Mouse (Mus musculus) MEL (cell line): ENCODE data around the gene Gabbr2. TPM values are rescaled to one million over a fixed set of nuclear protein-coding genes. Genes with fewer than 3 reads are reported as not detected.

ENCODE experiments used
- DNase-seq: peaks from one replicate; pipeline ENCODE4 v3.0.0; 2011; ENCODE audit warnings: low read depth, low spot score
- H3K27ac ChIP-seq: 2 replicates; pipeline ENCODE4 v1.5.1; 2012; ENCODE audit warnings: low read depth, mild to moderate bottlenecking, control low read depth, low read length, moderate library complexity; ENCODE audit not compliant: control insufficient read depth
- H3K27me3 ChIP-seq, 2 experiments: fragments of 150-350 bp in 1 of 2; sonication (generic) in 1 of 2; 2 replicates each; pipeline ENCODE4 v1.6.1; 2012; ENCODE audit warnings: low read length in 2 of 2, mild to moderate bottlenecking in 2 of 2, improper control_type of control experiment in 1 of 2, moderate library complexity in 1 of 2; ENCODE audit not compliant: insufficient read depth in 2 of 2, control insufficient read depth in 1 of 2
- H3K36me3 ChIP-seq, 2 experiments: 2 replicates each; pipeline ENCODE4 v1.6.1; 2012 to 2014; ENCODE audit warnings: low read length in 2 of 2, improper control_type of control experiment in 1 of 2, inconsistent platforms in 1 of 2, mild to moderate bottlenecking in 1 of 2; ENCODE audit not compliant: insufficient read depth in 2 of 2, control insufficient read depth in 1 of 2
- H3K4me1 ChIP-seq, 2 experiments: fragments of 150-350 bp in 1 of 2; sonication (generic) in 1 of 2; 2 replicates each; pipeline ENCODE4 v1.6.1; 2012; ENCODE audit warnings: low read length in 2 of 2, improper control_type of control experiment in 1 of 2, mild to moderate bottlenecking in 1 of 2; ENCODE audit not compliant: insufficient read depth in 2 of 2, control insufficient read depth in 1 of 2
- H3K4me3 ChIP-seq, 2 experiments: fragments of 150-350 bp in 1 of 2; sonication (generic) in 1 of 2; 2 replicates each; pipeline ENCODE4 v1.5.1; 2012; ENCODE audit warnings: low read depth in 2 of 2, low read length in 2 of 2, mild to moderate bottlenecking in 2 of 2, moderate library complexity in 2 of 2, control low read depth in 1 of 2, improper control_type of control experiment in 1 of 2; ENCODE audit not compliant: control insufficient read depth in 1 of 2, insufficient read depth in 1 of 2
- H3K79me2 ChIP-seq: 2 replicates; pipeline ENCODE4 v1.6.1; 2012; ENCODE audit warnings: mild to moderate bottlenecking, low read length, moderate library complexity; ENCODE audit not compliant: control insufficient read depth, poor library complexity, insufficient read depth
- H3K9ac ChIP-seq: 2 replicates; pipeline ENCODE4 v1.6.1; 2012; ENCODE audit warnings: low read depth, mild to moderate bottlenecking, control low read depth, low read length, moderate library complexity; ENCODE audit not compliant: control insufficient read depth, poor library complexity, severe bottlenecking
- H3K9me3 ChIP-seq: fragments of 150-350 bp; sonication (generic); replicated peaks from 2 replicates; pipeline ENCODE4 v1.6.1; 2012; ENCODE audit warnings: mild to moderate bottlenecking, low read length, improper control_type of control experiment, moderate library complexity; ENCODE audit not compliant: insufficient read depth
- CTCF ChIP-seq, 3 experiments: IDR thresholded peaks in 2 of 3; conservative IDR thresholded peaks in 1 of 3; 2 replicates each; pipeline ENCODE4 v1.5.1; 2011 to 2012; ENCODE audit warnings: low read length in 3 of 3, low read depth in 2 of 3, mild to moderate bottlenecking in 2 of 3, improper control_type of control experiment in 1 of 3, inconsistent platforms in 1 of 3, mixed read lengths in 1 of 3, moderate library complexity in 1 of 3; ENCODE audit not compliant: control insufficient read depth in 1 of 3, insufficient read depth in 1 of 3, poor library complexity in 1 of 3, severe bottlenecking in 1 of 3
- ELF1 ChIP-seq: IDR thresholded peaks from 2 replicates; pipeline ENCODE4 v1.6.1; 2014; ENCODE audit warnings: low read depth, mild to moderate bottlenecking, inconsistent platforms, low read length, improper control_type of control experiment, moderate library complexity
- EP300 ChIP-seq, 2 experiments: IDR thresholded peaks; 2 replicates each; pipeline ENCODE4 v1.6.1; 2011; ENCODE audit warnings: improper control_type of control experiment in 2 of 2, low read length in 2 of 2, low read depth in 1 of 2, mild to moderate bottlenecking in 1 of 2
- GABPA ChIP-seq: IDR thresholded peaks from 2 replicates; pipeline ENCODE4 v1.6.1; 2012; ENCODE audit warnings: low read depth, mild to moderate bottlenecking, inconsistent platforms, low read length, improper control_type of control experiment, moderate library complexity
- MAFK ChIP-seq: IDR thresholded peaks from 2 replicates; pipeline ENCODE4 v1.6.1; 2011; ENCODE audit warnings: low read depth, mild to moderate bottlenecking, low read length, improper control_type of control experiment, borderline replicate concordance
- NRF1 ChIP-seq: IDR thresholded peaks from 2 replicates; pipeline ENCODE4 v1.6.1; 2014; ENCODE audit warnings: low read depth, mild to moderate bottlenecking, inconsistent platforms, low read length, improper control_type of control experiment, moderate library complexity; ENCODE audit not compliant: poor library complexity, insufficient read depth, severe bottlenecking
- POLR2A ChIP-seq, 2 experiments: IDR thresholded peaks; 2 replicates each; pipeline ENCODE4 v1.6.1; 2011 to 2012; ENCODE audit warnings: low read length in 2 of 2, mild to moderate bottlenecking in 2 of 2, control low read depth in 1 of 2, improper control_type of control experiment in 1 of 2, low read depth in 1 of 2, moderate library complexity in 1 of 2; ENCODE audit not compliant: control insufficient read depth in 1 of 2, insufficient read depth in 1 of 2, poor library complexity in 1 of 2
- TBP ChIP-seq: IDR thresholded peaks from 2 replicates; pipeline ENCODE4 v1.8.0; 2011; ENCODE audit warnings: low read depth, low read length, improper control_type of control experiment
- UBTF ChIP-seq: IDR thresholded peaks from 2 replicates; pipeline ENCODE4 v1.6.1; 2012; ENCODE audit warnings: low read depth, mild to moderate bottlenecking, inconsistent platforms, low read length, improper control_type of control experiment, moderate library complexity, borderline replicate concordance; ENCODE audit not compliant: insufficient read depth
- ZKSCAN1 ChIP-seq: IDR thresholded peaks from 2 replicates; pipeline ENCODE4 v1.6.1; 2012; ENCODE audit warnings: low read depth, mild to moderate bottlenecking, inconsistent platforms, low read length, improper control_type of control experiment, moderate library complexity
- ZNF384 ChIP-seq: IDR thresholded peaks from 2 replicates; pipeline ENCODE4 v1.6.1; 2012; ENCODE audit warnings: low read depth, mild to moderate bottlenecking, inconsistent platforms, low read length, improper control_type of control experiment
- polyA plus RNA-seq, 2 experiments: library from polyadenylated mRNA; stranded (reverse) in 1 of 2; unstranded in 1 of 2; fragments of >175 nt in 1 of 2; fragments of >200 nt in 1 of 2; gene quantifications; 2 replicates each; pipeline versions ENCODE4 v1.2.1 to v1.2.4; 2012; ENCODE audit warnings: low replicate concordance in 2 of 2, low read depth in 1 of 2; ENCODE audit not compliant: insufficient read length in 2 of 2, insufficient read depth in 1 of 2, missing spikeins in 1 of 2
- total RNA-seq: library from RNA; depleted of rRNA; stranded (reverse); fragments of 300-350 nt; gene quantifications from 2 replicates; pipeline ENCODE4 v1.2.3, GENCODE M21; 2012

Gene Gabbr2
- total and polyA plus RNA-seq, 3 experiments = not detected

GRCm38 (mm10) chr4:46628081-46628480, 363.6 kb downstream of the Gabbr2 start:
- H3K9me3 ChIP-seq = no peaks in the 10 kb centered on the region
- no peak overlapping the region for H3K9ac ChIP-seq
- no peak overlapping the region for H3K27ac ChIP-seq
- no peaks in the 10 kb centered on the region; a peak in 1 of 4 replicates for H3K4me1 ChIP-seq
- no peaks in the 10 kb centered on the region for H3K27me3 ChIP-seq
- no peaks in the 10 kb centered on the region for H3K36me3 ChIP-seq
- DNase-seq = no peak
- H3K79me2 ChIP-seq = no peaks in the 10 kb centered on the region
- no peak overlapping the region for H3K4me3 ChIP-seq
- TF ChIP-seq UBTF (no peak), ZNF384 (no peak)
- TF ChIP-seq, all 39 proteins: peak for 0

GRCm38 (mm10) chr4:46625101-46625500, 366.6 kb downstream of the Gabbr2 start:
- Histone ChIP-seq H3K27me3 (no peaks in the 10 kb centered on the region), H3K27ac (no peak overlapping the region), H3K9me3 (no peaks in the 10 kb centered on the region), H3K4me1 (peaks cover 0 to 6% of the 10 kb centered on the region in 2 experiments; a peak in 2 of 4 replicates), H3K9ac (no peak overlapping the region), H3K4me3 (no peak overlapping the region), H3K79me2 (no peaks in the 10 kb centered on the region; the same call in 1 of the 2 replicates), H3K36me3 (no peaks in the 10 kb centered on the region)
- DNase-seq = no peak
- TF ChIP-seq EP300 (IDR thresholded peaks at IDR 0.05; ENCODE audit: low read depth in 1 of 2, low read length in 2 of 2) (no peak), MAFK (no peak), ZNF384 (no peak), NRF1 (no peak), GABPA (no peak), TBP (no peak), POLR2A (IDR thresholded peaks at IDR 0.05; ENCODE audit: control insufficient read depth in 1 of 2, insufficient read depth in 1 of 2, low read depth in 1 of 2, low read length in 2 of 2, poor library complexity in 1 of 2) (no peak), ELF1 (no peak)

DNA sequence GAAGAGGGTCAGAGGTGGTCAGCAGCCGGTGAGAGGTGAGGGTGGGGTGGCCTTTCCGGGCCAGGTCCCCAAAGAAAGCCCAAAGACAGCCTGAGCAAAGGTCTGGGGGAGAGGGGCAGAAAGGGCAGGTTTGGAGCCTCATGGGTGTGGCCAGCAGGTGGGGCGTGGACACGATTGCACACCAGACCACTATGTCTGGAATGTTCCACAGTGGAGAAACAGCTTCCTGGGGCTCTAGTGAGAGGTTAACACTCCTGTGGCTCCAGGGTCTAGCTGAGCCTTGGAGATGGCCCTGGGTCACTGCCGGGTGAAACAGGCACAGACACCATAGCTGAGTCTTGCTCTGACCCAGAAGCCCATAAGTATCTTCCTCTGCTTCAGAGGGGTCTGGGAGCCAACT, 368.7 kb downstream of the Gabbr2 start:
- DNase-seq = no peak
- no peaks in the 10 kb centered on the region for H3K9me3 ChIP-seq
- no peak overlapping the region for H3K4me3 ChIP-seq
- H3K4me1 ChIP-seq = peaks cover 0 to 14% of the 10 kb centered on the region in 2 experiments; a peak in 2 of 4 replicates
- H3K9ac ChIP-seq = no peak overlapping the region
- no peaks in the 10 kb centered on the region; the same call in 1 of the 2 replicates for H3K79me2 ChIP-seq
- H3K27me3 ChIP-seq = no peaks in the 10 kb centered on the region
- no peak overlapping the region for H3K27ac ChIP-seq
- H3K36me3 ChIP-seq = no peaks in the 10 kb centered on the region
- TF ChIP-seq ELF1 (no peak), CTCF (IDR thresholded peaks at IDR 0.05 in 2 of 3, conservative IDR thresholded peaks at IDR 0.05 in 1 of 3; ENCODE audit: control insufficient read depth in 1 of 3, insufficient read depth in 1 of 3, low read depth in 2 of 3, low read length in 3 of 3, poor library complexity in 1 of 3, severe bottlenecking in 1 of 3) (no peak), ZKSCAN1 (no peak)
- TF ChIP-seq, all 39 proteins: peak for 0
